Mouse (Mus musculus): ENCODE results near the gene Akr1b7.

DNA sequence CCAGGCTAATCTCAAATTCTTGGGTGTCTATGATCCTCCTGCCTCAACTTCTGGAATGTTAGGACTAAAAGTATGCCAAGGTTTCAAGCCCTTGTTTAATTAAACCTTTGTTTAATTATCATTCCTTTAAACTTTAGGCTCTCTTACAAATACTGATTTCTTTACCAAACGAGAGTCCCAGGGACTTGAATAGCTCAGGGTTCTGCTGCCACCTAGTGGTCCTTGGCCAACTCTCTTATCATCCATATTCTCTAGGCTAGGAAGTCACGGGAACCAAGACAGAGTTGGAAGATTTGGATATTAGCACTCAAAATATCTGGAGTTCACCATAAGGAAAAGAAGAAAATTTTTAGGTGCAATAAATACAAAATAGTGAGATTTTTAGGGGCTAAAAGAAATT is 35.8 kb downstream of the Akr1b7 start:
- TF ChIP-seq CTCF (IDR thresholded peaks at IDR 0.05; ENCODE audit: low read depth) = peak; percentile 81
- TF ChIP-seq EP300 (IDR thresholded peaks at IDR 0.05; ENCODE audit: low read depth) = no peak
